Mouse (Mus musculus) kidney, adult 2 months (tissue): ENCODE measurements at regions not wholly inside any gene's neighbourhood (a gene's known extent, or its start where the extent isn't known, plus 50 kb on each side); places are given as distances from the start of the nearest gene placed in this dataset.

Experiments used
- CTCF ChIP-seq: fragments of 200-500 bp; conservative IDR thresholded peaks from 2 replicates; pipeline ENCODE4 v1.5.1; 2011; ENCODE audit warnings: low read depth, mild to moderate bottlenecking, control low read depth, low read length, moderate library complexity, mixed read lengths; ENCODE audit not compliant: insufficient read depth, insufficient read length
- POLR2A ChIP-seq: fragments of 200-500 bp; IDR thresholded peaks from one replicate; pipeline ENCODE4 v1.6.1; 2011; ENCODE audit warnings: low read depth, low read length, control low read depth

- TF ChIP-seq CTCF (no peak), POLR2A (no peak)
These were observed 240.3 kb downstream of the Fam198b start for GRCm38 (mm10) chr3:80124621-80125020.
